9 mouse cellular contexts compared by ENCODE assay signal in the genomic region with DNA sequence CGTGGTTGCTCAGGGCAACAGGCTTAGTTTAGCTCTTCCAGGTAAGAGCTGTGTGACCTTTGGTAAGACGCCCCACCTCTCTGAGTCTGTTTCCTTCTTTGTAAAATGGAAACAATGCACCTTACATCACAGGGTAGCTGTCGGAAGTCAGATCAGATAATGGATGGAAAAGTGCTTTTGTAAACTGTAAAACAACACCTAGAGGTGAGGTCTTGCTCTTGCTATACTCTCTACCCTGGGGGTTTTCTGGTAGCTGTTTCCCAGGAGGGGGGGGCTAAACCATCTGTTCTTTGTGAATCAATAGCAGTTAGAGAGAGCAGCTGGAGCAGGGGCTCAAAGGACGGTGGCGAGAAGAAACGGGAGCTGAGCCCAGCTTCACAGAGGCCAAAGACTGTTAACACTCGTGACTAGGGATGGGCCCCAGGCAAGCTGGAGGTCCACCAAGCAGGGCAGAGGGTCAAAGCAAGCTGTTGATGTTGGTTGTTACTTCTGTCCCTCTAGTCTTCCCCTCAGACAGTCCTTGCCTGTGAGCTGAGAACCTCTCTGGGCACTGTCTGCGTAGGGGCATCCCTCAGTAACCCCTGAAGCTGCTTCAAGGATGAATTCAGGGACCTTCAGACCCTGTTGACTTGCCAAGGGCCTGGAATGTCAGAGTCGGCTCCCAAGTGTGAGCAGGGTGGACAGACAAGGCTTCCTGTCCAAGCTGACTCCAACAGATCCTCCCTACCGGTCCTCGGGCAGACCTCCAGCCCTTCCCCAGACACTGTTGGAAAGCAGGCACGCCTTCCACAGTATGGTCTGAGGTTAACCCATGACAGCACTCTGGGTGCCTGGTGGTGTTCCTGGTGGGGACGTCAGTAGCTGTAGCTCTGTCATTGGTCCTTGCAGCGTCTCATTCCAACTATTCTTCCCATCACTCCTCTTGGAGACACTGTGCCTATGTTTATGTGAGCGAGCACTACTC. TPM values are rescaled to one million over a fixed set of nuclear protein-coding genes. Genes with fewer than 3 reads are reported as not detected.
DNase-seq lines count a peak whose midpoint lies in the region; ATAC-seq lines count a peak whose summit lies in the region.
"Had no signal": no experiment of that assay in that cellular context is flagged by ENCODE, and none has a peak within 500 bp of the region (broad histone marks: within the 10 kb centered on the region; RNA-seq: fewer than 3 reads in every experiment).

No protein-coding gene starts in this region.

- H3K27ac ChIP-seq in neural tube, embryonic 13.5 days (replicated peaks): peak overlapping the region; percentile 10
- peak overlapping the region; percentile 30; the same call in 1 of the 2 replicates for H3K27ac ChIP-seq in intestine, embryonic 14.5 days (ENCODE audit: low read depth)
- H3K27ac ChIP-seq: kidney, postnatal 0 days had no signal

- no peak overlapping the region for H3K9ac ChIP-seq in neural tube, embryonic 13.5 days
- no peak overlapping the region for H3K9ac ChIP-seq in intestine, embryonic 14.5 days (ENCODE audit: low read length)

- H3K9me3 ChIP-seq in neural tube, embryonic 13.5 days: no peaks in the 10 kb centered on the region
- H3K9me3 ChIP-seq in intestine, embryonic 14.5 days (ENCODE audit: control insufficient read depth, low read length): no peaks in the 10 kb centered on the region

- H3K27me3 ChIP-seq in neural tube, embryonic 13.5 days: no peaks in the 10 kb centered on the region
- no peaks in the 10 kb centered on the region for H3K27me3 ChIP-seq in intestine, embryonic 14.5 days (replicated peaks; ENCODE audit: control insufficient read depth, insufficient read depth, low read length)

- H3K36me3 ChIP-seq in neural tube, embryonic 13.5 days: no peaks in the 10 kb centered on the region
- no peaks in the 10 kb centered on the region for H3K36me3 ChIP-seq in intestine, embryonic 14.5 days (ENCODE audit: control insufficient read depth, insufficient read depth, low read length)

- no peak overlapping the region for H3K4me2 ChIP-seq in neural tube, embryonic 13.5 days
- H3K4me2 ChIP-seq in intestine, embryonic 14.5 days (ENCODE audit: low read length): no peak overlapping the region

- H3K4me3 ChIP-seq in neural tube, embryonic 13.5 days: no peak overlapping the region
- H3K4me3 ChIP-seq in intestine, embryonic 14.5 days (ENCODE audit: low read depth, low read length): no peak overlapping the region

- WGBS in neural tube, embryonic 13.5 days: 57% methylated on average over 15 of the region's 15 CpGs
- WGBS in intestine, embryonic 14.5 days: 46% methylated on average over 15 of the region's 15 CpGs

- peak; percentile 23; the same call in 1 of the 2 replicates for ATAC-seq in neural tube, embryonic 13.5 days (ENCODE audit: low read depth)
- no peak for ATAC-seq in intestine, embryonic 14.5 days (replicated peaks; ENCODE audit: low FRiP score, low TSS enrichment, low read depth)

- H3K4me1 ChIP-seq in neural tube, embryonic 13.5 days (replicated peaks): peaks cover 14% of the 10 kb centered on the region
- H3K4me1 ChIP-seq in intestine, embryonic 14.5 days (replicated peaks; ENCODE audit: control insufficient read depth, insufficient read depth, low read length): peaks cover 8% of the 10 kb centered on the region

- DNase-seq in neural tube, embryonic 10.5 days (ENCODE audit: extremely low spot score, low spot score): no peak
- peak; percentile 75 for DNase-seq in gastrocnemius, postnatal 25 days
- DNase-seq in intestine, embryonic 14.5 days (ENCODE audit: low spot score): no peak
- peak; percentile 80 for DNase-seq in lung, postnatal 36 days
- DNase-seq in urinary bladder, postnatal 14 days (ENCODE audit: low spot score): peak; percentile 75
- DNase-seq in right cerebral cortex, postnatal 25 days: no peak
- no peak for DNase-seq in cerebellum, adult 11-12 months

RNA-seq across cellular contexts. Expression of gene Cd2, which starts 7.1 kb away (rescaled TPM):
- 0.28 TPM in 1 of 2 replicates, not detected in the other for polyA plus RNA-seq in neural tube, embryonic 13.5 days (2015; fragmentation: Nextera tagmentation; extraction: Ambion mirVana)
- total RNA-seq in gastrocnemius, postnatal 25 days (2021): under 1 TPM in 1 of 2 experiments, not detected in 1; 0.29 TPM
- 0.28 TPM in 1 of 2 replicates, not detected in the other for polyA plus RNA-seq in intestine, embryonic 14.5 days (2014; fragmentation: Nextera tagmentation; extraction: Ambion mirVana)
- polyA plus RNA-seq: kidney, postnatal 0 days had no signal

Comparison
In these comparisons a context has a peak if more than half of its experiments do, and no peak if none do; other contexts are left out.
1. DNase-seq: peak in gastrocnemius, postnatal 25 days (single experiment), lung, postnatal 36 days (single experiment) and urinary bladder, postnatal 14 days (single experiment); none in neural tube, embryonic 10.5 days (single experiment), intestine, embryonic 14.5 days (single experiment), right cerebral cortex, postnatal 25 days (single experiment) and cerebellum, adult 11-12 months (single experiment).